23 mouse cellular contexts compared by ENCODE assay signal in the genomic region with DNA sequence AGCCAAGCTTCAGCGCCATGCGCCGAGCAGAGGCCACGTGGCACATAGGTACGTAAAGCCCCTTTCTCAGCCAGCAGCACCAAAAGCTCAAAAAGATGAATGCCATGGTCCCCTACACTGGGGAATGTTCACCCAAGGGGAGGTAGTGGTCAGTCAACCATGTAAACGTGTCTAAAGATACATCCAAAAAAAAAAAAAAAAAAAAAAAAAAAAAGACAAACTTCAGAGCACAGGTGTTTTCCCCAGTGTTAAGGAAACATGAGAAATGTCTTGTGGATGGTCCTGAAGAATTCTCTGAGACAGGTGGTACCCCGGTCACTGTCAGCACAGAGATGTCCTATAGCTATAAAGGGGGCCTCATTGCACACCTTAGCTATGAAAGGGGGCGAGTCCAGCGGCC. TPM values are rescaled to one million over a fixed set of nuclear protein-coding genes. Genes with fewer than 3 reads are reported as not detected.
"Had no signal": no experiment of that assay in that cellular context is flagged by ENCODE, and none has a peak within 500 bp of the region (broad histone marks: within the 10 kb centered on the region; RNA-seq: fewer than 3 reads in every experiment).

No protein-coding gene starts in this region.

- H3K36me3 ChIP-seq: stomach, embryonic 15.5 days had no signal

- H3K9ac ChIP-seq: neural tube, embryonic 12.5 days; neural tube, embryonic 13.5 days; neural tube, embryonic 15.5 days; stomach, embryonic 15.5 days had no signal

- H3K27me3 ChIP-seq: neural tube, embryonic 13.5 days; neural tube, embryonic 15.5 days; stomach, embryonic 15.5 days had no signal

- H3K27ac ChIP-seq: neural tube, embryonic 12.5 days; neural tube, embryonic 13.5 days; neural tube, embryonic 15.5 days; stomach, embryonic 15.5 days; stomach, postnatal 0 days had no signal

- H3K4me1 ChIP-seq: stomach, embryonic 15.5 days had no signal

- H3K4me2 ChIP-seq: neural tube, embryonic 12.5 days; neural tube, embryonic 13.5 days; neural tube, embryonic 15.5 days; stomach, embryonic 15.5 days had no signal

- DNase-seq: retina, postnatal 1 day; right cerebral cortex, adult 18-20 months; right cerebral cortex, postnatal 14 days; right cerebral cortex, postnatal 25 days; right cerebral cortex, postnatal 4 days; spleen, adult 18-20 months; thymus, adult 18-20 months; thymus, adult 2 months; thymus, postnatal 14 days; thymus, postnatal 25 days; thymus, postnatal 36 days; thymus, postnatal 4 days had no signal

- H3K4me3 ChIP-seq: neural tube, embryonic 12.5 days; neural tube, embryonic 13.5 days; neural tube, embryonic 15.5 days; stomach, embryonic 15.5 days had no signal

- H3K9me3 ChIP-seq: neural tube, embryonic 12.5 days; neural tube, embryonic 13.5 days; neural tube, embryonic 15.5 days; stomach, embryonic 15.5 days had no signal

RNA-seq across cellular contexts. Expression of a gene that starts 4.6 kb away (rescaled TPM):
- total RNA-seq: neutrophil, adult 5-6 weeks had no signal
- polyA plus RNA-seq: small intestine, adult 2 months; spleen, adult 2 months had no signal

RNA-seq across cellular contexts. Expression of a gene that starts 15.2 kb away (rescaled TPM):
- total RNA-seq: neutrophil, adult 5-6 weeks had no signal

RNA-seq across cellular contexts. Expression of a gene that starts 19.2 kb away (rescaled TPM):
- total RNA-seq: neutrophil, adult 5-6 weeks had no signal
- polyA plus RNA-seq: small intestine, adult 2 months; stomach, embryonic 14.5 days; stomach, embryonic 15.5 days; stomach, embryonic 16.5 days; stomach, postnatal 0 days; urinary bladder, adult 2 months had no signal
